Mouse (Mus musculus): ENCODE data around the gene Schip1.

Gene Schip1

GRCm38 (mm10) chr3:68130386-68130785, 65.8 kb downstream of the Schip1 start:
- DNase-seq (ENCODE audit: low spot score): no peak

- DNase-seq (ENCODE audit: low spot score): no peak
These were observed 74.4 kb downstream of the Schip1 start for GRCm38 (mm10) chr3:68138833-68139627.

- no peak for DNase-seq (ENCODE audit: low spot score)
These were observed 86.1 kb downstream of the Schip1 start for GRCm38 (mm10) chr3:68150688-68151087.

- no peak for DNase-seq (ENCODE audit: low spot score)
These were observed 95.6 kb downstream of the Schip1 start for GRCm38 (mm10) chr3:68160175-68160574.

GRCm38 (mm10) chr3:68160760-68161159, 96.2 kb downstream of the Schip1 start:
- no peak for DNase-seq (ENCODE audit: low spot score)

GRCm38 (mm10) chr3:68178248-68178647, 113.6 kb downstream of the Schip1 start:
- no peak for DNase-seq (ENCODE audit: low spot score)

- DNase-seq (ENCODE audit: low spot score): no peak
These were observed 122.9 kb downstream of the Schip1 start for GRCm38 (mm10) chr3:68187471-68187870.

GRCm38 (mm10) chr3:68189100-68189499, 124.5 kb downstream of the Schip1 start:
- no peak for DNase-seq (ENCODE audit: low spot score)

- no peak for DNase-seq (ENCODE audit: low spot score)
These were observed 132.3 kb downstream of the Schip1 start for GRCm38 (mm10) chr3:68196933-68197332.

- no peak for DNase-seq (ENCODE audit: low spot score)
These were observed 136.6 kb downstream of the Schip1 start for GRCm38 (mm10) chr3:68201214-68201613.

GRCm38 (mm10) chr3:68202162-68202902, 137.7 kb downstream of the Schip1 start:
- no peak for DNase-seq (ENCODE audit: low spot score)

- no peak for DNase-seq (ENCODE audit: low spot score)
These were observed 139.4 kb downstream of the Schip1 start for GRCm38 (mm10) chr3:68203934-68204467.

- no peak for DNase-seq (ENCODE audit: low spot score)
These were observed 145.8 kb downstream of the Schip1 start for GRCm38 (mm10) chr3:68210422-68210821.

GRCm38 (mm10) chr3:68221452-68221851, 156.8 kb downstream of the Schip1 start:
- no peak for DNase-seq (ENCODE audit: low spot score)

- no peak for DNase-seq (ENCODE audit: low spot score)
These were observed 175.3 kb downstream of the Schip1 start for GRCm38 (mm10) chr3:68239887-68240286.

- no peak for DNase-seq (ENCODE audit: low spot score)
These were observed 178.6 kb downstream of the Schip1 start for GRCm38 (mm10) chr3:68243239-68243638.

- DNase-seq (ENCODE audit: low spot score): no peak
These were observed 181.6 kb downstream of the Schip1 start for GRCm38 (mm10) chr3:68246154-68246553.

- DNase-seq (ENCODE audit: low spot score): no peak
These were observed 186.0 kb downstream of the Schip1 start for GRCm38 (mm10) chr3:68250589-68250988.

- DNase-seq (ENCODE audit: low spot score): no peak
These were observed 187.7 kb downstream of the Schip1 start for GRCm38 (mm10) chr3:68252335-68252734.

GRCm38 (mm10) chr3:68262304-68262703, 197.7 kb downstream of the Schip1 start:
- no peak for DNase-seq (ENCODE audit: low spot score)

GRCm38 (mm10) chr3:68267905-68268304, 203.3 kb downstream of the Schip1 start:
- no peak for DNase-seq (ENCODE audit: low spot score)

GRCm38 (mm10) chr3:68269251-68269650, 204.6 kb downstream of the Schip1 start:
- no peak for DNase-seq (ENCODE audit: low spot score)

- DNase-seq (ENCODE audit: low spot score): no peak
These were observed 205.6 kb downstream of the Schip1 start for GRCm38 (mm10) chr3:68270246-68270645.
